Comparison of ENCODE assay signal across 20 mouse cellular contexts in the genomic region with DNA sequence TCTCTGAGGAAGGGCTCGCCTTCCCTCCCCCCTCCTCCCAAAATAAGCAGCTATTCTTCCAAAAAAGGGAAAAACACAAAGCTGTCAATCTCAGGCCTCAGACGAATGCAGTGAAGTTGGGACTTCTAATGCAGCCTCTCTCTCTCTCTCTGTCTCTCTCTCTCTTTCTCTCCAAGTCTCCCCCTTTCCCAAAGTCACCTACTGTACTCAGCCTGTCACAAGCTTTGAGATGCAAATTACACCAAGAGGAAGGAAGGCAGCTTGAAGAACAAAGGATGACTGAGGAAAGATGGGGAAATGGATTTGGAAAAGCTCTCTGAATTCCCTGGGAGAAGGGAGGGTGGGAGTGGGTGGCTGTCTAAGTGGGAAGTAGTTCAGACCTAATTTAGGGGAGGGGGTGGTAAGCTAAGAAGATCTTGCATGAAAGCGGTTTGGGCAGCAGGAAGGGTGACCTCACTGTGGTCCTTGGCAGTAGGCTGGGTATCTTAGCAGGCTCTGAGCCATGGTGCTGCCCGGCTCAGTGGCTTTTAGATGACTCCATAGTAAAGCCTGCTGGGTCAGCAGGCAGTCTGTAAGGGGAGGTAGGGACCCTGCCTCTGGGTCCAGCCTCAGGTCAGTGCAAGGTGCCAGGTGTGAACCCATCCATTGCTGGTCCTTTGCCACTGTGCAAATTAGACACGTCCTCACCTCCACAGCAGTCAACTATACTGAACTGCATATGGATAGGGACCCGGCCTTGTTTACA. TPM values are rescaled to one million over a fixed set of nuclear protein-coding genes. Genes with fewer than 3 reads are reported as not detected.
DNase-seq lines count a peak whose midpoint lies in the region; ATAC-seq and TF ChIP-seq lines count a peak whose summit lies in the region.
"Had no signal": no experiment of that assay in that cellular context is flagged by ENCODE, and none has a peak within 500 bp of the region (broad histone marks: within the 10 kb centered on the region; RNA-seq: fewer than 3 reads in every experiment).

No protein-coding gene starts in this region.

- WGBS in forebrain, postnatal 0 days = 30% methylated on average over 6 of the region's 6 CpGs
- WGBS in midbrain, embryonic 15.5 days = 46% methylated on average over 6 of the region's 6 CpGs

- H3K9me3 ChIP-seq in forebrain, postnatal 0 days (ENCODE audit: low read length) = no peaks in the 10 kb centered on the region
- H3K9me3 ChIP-seq in midbrain, embryonic 15.5 days = no peaks in the 10 kb centered on the region
- H3K9me3 ChIP-seq: G1E; lung, embryonic 15.5 days; megakaryocyte, embryonic 14.5 days; stomach, embryonic 15.5 days had no signal

- peak; percentile 84 for ATAC-seq in forebrain, postnatal 0 days
- 0 out of 2 replicates have a peak, but pooled peaks have one; percentile 9 for ATAC-seq in midbrain, embryonic 15.5 days (replicated peaks)
- ATAC-seq: intestine, embryonic 16.5 days had no signal

- no peaks in the 10 kb centered on the region for H3K36me3 ChIP-seq in forebrain, postnatal 0 days (ENCODE audit: insufficient read depth)
- no peaks in the 10 kb centered on the region for H3K36me3 ChIP-seq in midbrain, embryonic 15.5 days (replicated peaks)
- H3K36me3 ChIP-seq: G1E; lung, embryonic 15.5 days; stomach, embryonic 15.5 days had no signal

- no peak for TF ChIP-seq POLR2A in brain, embryonic 14.5 days (IDR thresholded peaks at IDR 0.05; ENCODE audit: borderline replicate concordance, extremely low read depth, insufficient read depth, insufficient read length, poor library complexity, severe bottlenecking)

- peaks cover 28% of the 10 kb centered on the region for H3K4me1 ChIP-seq in forebrain, postnatal 0 days (ENCODE audit: insufficient read depth)
- H3K4me1 ChIP-seq in midbrain, embryonic 15.5 days = peaks cover 46% of the 10 kb centered on the region

- H3K4me2 ChIP-seq in forebrain, postnatal 0 days (ENCODE audit: low read depth) = no peak overlapping the region
- H3K4me2 ChIP-seq in midbrain, embryonic 15.5 days = no peak overlapping the region
- H3K4me2 ChIP-seq: liver, embryonic 11.5 days; lung, embryonic 15.5 days; stomach, embryonic 15.5 days had no signal

- peak; percentile 79 for DNase-seq in heart, adult 11 months
- no peak for DNase-seq in heart, adult 9 months (ENCODE audit: low spot score in 2 of 2)
- DNase-seq in brain, embryonic 14.5 days (ENCODE audit: low read depth) = peak; percentile 82
- DNase-seq in forebrain, postnatal 0 days = peak; percentile 64
- no peak for DNase-seq in thymus, postnatal 25 days
- no peak for DNase-seq in lung, postnatal 14 days
- DNase-seq in kidney, adult 9 months = no peak
- DNase-seq: adrenal gland, postnatal 14 days; cerebellum, adult 18-20 months; gastrocnemius, adult 2 months; heart, postnatal 14 days; thymus, postnatal 36 days had no signal

- no peak for TF ChIP-seq CTCF in brain, embryonic 14.5 days (IDR thresholded peaks at IDR 0.05; ENCODE audit: borderline replicate concordance, extremely low read depth, insufficient read depth, insufficient read length)
- no peak for TF ChIP-seq CTCF in forebrain, postnatal 0 days (IDR thresholded peaks at IDR 0.05; ENCODE audit: low read depth)

- no peak overlapping the region for H3K4me3 ChIP-seq in forebrain, postnatal 0 days (ENCODE audit: low read depth, low read length)
- no peak overlapping the region for H3K4me3 ChIP-seq in midbrain, embryonic 15.5 days
- H3K4me3 ChIP-seq: erythroblast, embryonic 14.5 days; gastrocnemius, adult 2 months; lung, embryonic 15.5 days; megakaryocyte, embryonic 14.5 days; stomach, embryonic 15.5 days had no signal

- no peaks in the 10 kb centered on the region for H3K27me3 ChIP-seq in forebrain, postnatal 0 days (ENCODE audit: insufficient read depth, low read length)
- H3K27me3 ChIP-seq in midbrain, embryonic 15.5 days (replicated peaks) = no peaks in the 10 kb centered on the region
- H3K27me3 ChIP-seq: lung, embryonic 15.5 days had no signal

- peak overlapping the region; percentile 94 for H3K27ac ChIP-seq in forebrain, postnatal 0 days (ENCODE audit: low read depth, low read length)
- peak overlapping the region; percentile 80 for H3K27ac ChIP-seq in midbrain, embryonic 15.5 days
- H3K27ac ChIP-seq: gastrocnemius, adult 2 months; lung, embryonic 15.5 days; stomach, embryonic 15.5 days had no signal

- H3K9ac ChIP-seq in forebrain, postnatal 0 days = no peak overlapping the region
- no peak overlapping the region for H3K9ac ChIP-seq in midbrain, embryonic 15.5 days
- H3K9ac ChIP-seq: lung, embryonic 15.5 days; stomach, embryonic 15.5 days had no signal

RNA-seq across cellular contexts. Expression of a gene that starts 55.8 kb away (rescaled TPM):
- 67.4 and 92.7 TPM in 2 replicates for polyA plus RNA-seq in brain, embryonic 14.5 days (2012; rRNA removed)
- total RNA-seq in forebrain, postnatal 0 days (2014; rRNA removed) = 43.3 and 53.2 TPM in 2 replicates
- 24.7 and 31.6 TPM in 2 replicates for polyA plus RNA-seq in forebrain, postnatal 0 days (2015; fragmentation: Nextera tagmentation; extraction: Ambion mirVana)
- 34.7 and 35.1 TPM in 2 replicates for polyA plus RNA-seq in midbrain, embryonic 15.5 days (2015; fragmentation: Nextera tagmentation; extraction: Ambion mirVana)
- polyA plus RNA-seq: erythroblast, embryonic 14.5 days; G1E had no signal

Comparison
In these comparisons a context has a peak if more than half of its experiments do, and no peak if none do; other contexts are left out.
1. DNase-seq: peak in heart, adult 11 months (single experiment), brain, embryonic 14.5 days (single experiment) and forebrain, postnatal 0 days (single experiment); none in heart, adult 9 months (0 of 2), thymus, postnatal 25 days (single experiment), lung, postnatal 14 days (single experiment) and kidney, adult 9 months (single experiment).